Mouse (Mus musculus): ENCODE measurements around the gene Mrpl12. TPM values are rescaled to one million over a fixed set of nuclear protein-coding genes. Genes with fewer than 3 reads are reported as not detected.
A peak's percentile ranks its signal among the peaks of the same experiment; 100 is the strongest.

The Mrpl12 gene
- polyA plus RNA-seq, 1 experiment from 2014 or later, result 172 TPM

GRCm38 (mm10) chr11:120454965-120455364, 29.4 kb upstream of the Mrpl12 start:
- ATAC-seq, result no peak
- no peak for TF ChIP-seq CTCF (IDR thresholded peaks at IDR 0.05)
- ChIA-PET POLR2A (no interaction called here), CTCF (no interaction called here)
- in situ Hi-C loops (cut with MboI; ENCODE audit: low pct_unique_long_range_greater_than_20kb), result no loop called here
- no peaks in the 10 kb centered on the region for H3K27me3 ChIP-seq
- no peak for DNase-seq (ENCODE audit: low read depth, low spot score)

DNA sequence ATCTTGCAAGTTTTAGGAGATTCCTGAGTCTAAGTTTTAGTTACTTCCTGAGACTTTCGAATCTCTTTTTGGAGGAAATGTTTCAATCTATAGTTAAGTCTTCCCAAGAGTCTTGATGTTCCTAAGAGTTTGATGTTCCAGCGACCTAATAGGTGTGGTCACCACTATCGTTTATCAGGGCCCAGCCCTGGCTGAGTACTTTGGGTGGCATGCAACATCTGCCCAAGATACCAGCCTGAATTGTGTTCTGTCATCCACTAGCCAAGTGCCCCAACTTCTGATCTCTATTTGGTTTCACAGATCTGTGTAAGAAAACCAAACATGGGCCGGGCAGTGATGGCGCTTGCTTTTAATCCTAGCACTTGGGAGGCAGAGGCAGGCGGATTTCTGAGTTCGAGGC, 29.0 kb upstream of the Mrpl12 start:
- no peak for DNase-seq (ENCODE audit: low read depth, low spot score)
- POLR2A ChIA-PET, result no interaction called here
- TF ChIP-seq CTCF (IDR thresholded peaks at IDR 0.05), result no peak
- CTCF ChIA-PET, result no interaction called here
- H3K27me3 ChIP-seq, result no peaks in the 10 kb centered on the region
- in situ Hi-C loops (cut with MboI; ENCODE audit: low pct_unique_long_range_greater_than_20kb), result no loop called here
- no peak for ATAC-seq

DNA sequence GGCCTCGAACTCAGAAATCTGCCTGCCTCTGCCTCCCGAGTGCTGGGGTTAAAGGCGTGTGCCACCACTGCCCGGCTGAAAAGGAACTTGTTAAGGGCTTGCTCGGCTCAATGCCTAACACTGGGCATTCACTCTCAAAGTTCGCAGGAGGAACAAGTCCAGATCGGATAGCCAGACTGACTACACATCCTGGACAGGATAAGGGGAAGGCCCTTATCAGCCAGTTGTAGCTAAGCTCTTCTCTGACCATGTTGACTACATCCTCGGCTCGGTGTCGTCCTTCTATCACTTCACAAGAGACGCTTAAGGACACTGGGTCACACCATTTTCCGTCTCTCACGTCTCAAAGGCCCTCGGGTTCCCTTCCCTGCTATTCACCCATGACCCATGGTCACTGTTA, 27.0 kb upstream of the Mrpl12 start:
- in situ Hi-C loops (cut with MboI; ENCODE audit: low pct_unique_long_range_greater_than_20kb), result no loop called here
- TF ChIP-seq CTCF (IDR thresholded peaks at IDR 0.05), result no peak
- peak; percentile 5 for ATAC-seq

DNA sequence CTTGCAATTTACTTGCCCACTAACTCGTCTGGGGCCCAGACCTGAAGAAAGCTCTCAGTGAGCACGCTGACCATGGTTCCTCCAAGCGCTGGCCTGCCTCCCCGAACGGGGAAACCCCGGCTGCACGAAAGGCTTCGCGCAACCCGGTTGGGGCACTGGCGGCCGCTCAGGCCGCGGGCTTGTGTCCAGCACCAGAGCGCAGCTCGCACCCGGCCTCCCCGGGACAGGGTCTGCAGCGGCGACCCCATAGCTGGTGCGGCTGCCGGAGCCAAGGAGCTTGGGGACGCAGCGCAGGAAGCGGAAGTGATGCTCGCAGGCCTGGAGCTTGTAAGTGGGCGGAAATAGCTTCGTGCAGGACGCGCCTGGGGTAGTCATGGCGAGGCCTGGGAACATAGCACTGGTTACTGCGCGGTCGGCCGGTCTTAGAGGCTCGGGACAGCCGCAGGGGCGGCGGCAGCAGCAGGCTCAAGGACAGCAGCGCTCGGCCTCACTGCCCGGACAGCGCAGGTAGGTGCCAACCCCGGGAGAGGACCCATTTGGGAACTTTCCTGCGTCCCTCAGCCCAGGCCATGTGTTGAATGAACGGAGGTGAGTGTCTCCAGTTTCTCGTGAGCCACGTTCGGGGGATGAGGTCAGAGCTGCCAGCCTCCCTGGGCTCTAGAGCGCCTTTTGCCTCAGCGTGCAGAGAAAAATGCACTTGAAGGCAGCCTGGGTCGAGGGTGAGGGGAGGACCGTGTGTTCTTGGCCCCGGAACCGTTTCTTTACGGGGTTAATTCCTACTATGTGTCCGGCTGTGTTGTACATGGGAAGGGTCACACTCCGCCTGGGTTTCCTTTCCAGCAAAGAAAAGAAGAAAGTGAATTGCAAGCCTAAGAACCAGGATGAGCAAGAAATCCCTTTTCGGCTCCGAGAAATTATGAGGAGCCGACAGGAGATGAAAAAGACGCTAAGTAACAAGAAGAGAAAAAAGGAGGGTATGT, 26.4 kb upstream of the Mrpl12 start, which contains the start of the genes Oxld1 and Ccdc137:
Oxld1 (minus strand) TSS at position 297 of the 980 bp plus-strand sequence.
Ccdc137 (plus strand) TSS at position 344 of the 980 bp plus-strand sequence.
- in situ Hi-C loops (cut with MboI; ENCODE audit: low pct_unique_long_range_greater_than_20kb), result no loop called here
- H3K27me3 ChIP-seq, result no peaks in the 10 kb centered on the region
- POLR2A ChIA-PET, result interaction anchor here (0.6 to 2.0 kb wide), 4 partner anchors 9 to 67 kb away, joined by 3 to 7 read pairs (median 6); partner anchors contain the start of genes Arl16, Mrpl12 and Nploc4
- ATAC-seq, result peak; percentile 84
- CTCF ChIA-PET, result interaction anchor here (0.8 to 1.4 kb wide), 2 partner anchors 9 kb away, joined by 4 read pairs; partner anchors contain the start of gene Arl16
- no peak for DNase-seq (ENCODE audit: low read depth, low spot score)
- no peak for TF ChIP-seq CTCF (IDR thresholded peaks at IDR 0.05)

More for the DNA sequence above, 27.0 kb upstream of the Mrpl12 start:
- H3K27me3 ChIP-seq, result no peaks in the 10 kb centered on the region
- ChIA-PET CTCF (interaction anchor here (0.8 to 1.4 kb wide), 2 partner anchors 8 to 10 kb away, joined by 4 read pairs; partner anchors contain the start of gene Arl16), POLR2A (interaction anchor here (0.6 to 2.0 kb wide), 5 partner anchors 9 to 66 kb away, joined by 3 to 7 read pairs (median 5); partner anchors contain the start of genes Arl16, Mrpl12 and Nploc4)
- DNase-seq (ENCODE audit: low read depth, low spot score), result no peak

DNA sequence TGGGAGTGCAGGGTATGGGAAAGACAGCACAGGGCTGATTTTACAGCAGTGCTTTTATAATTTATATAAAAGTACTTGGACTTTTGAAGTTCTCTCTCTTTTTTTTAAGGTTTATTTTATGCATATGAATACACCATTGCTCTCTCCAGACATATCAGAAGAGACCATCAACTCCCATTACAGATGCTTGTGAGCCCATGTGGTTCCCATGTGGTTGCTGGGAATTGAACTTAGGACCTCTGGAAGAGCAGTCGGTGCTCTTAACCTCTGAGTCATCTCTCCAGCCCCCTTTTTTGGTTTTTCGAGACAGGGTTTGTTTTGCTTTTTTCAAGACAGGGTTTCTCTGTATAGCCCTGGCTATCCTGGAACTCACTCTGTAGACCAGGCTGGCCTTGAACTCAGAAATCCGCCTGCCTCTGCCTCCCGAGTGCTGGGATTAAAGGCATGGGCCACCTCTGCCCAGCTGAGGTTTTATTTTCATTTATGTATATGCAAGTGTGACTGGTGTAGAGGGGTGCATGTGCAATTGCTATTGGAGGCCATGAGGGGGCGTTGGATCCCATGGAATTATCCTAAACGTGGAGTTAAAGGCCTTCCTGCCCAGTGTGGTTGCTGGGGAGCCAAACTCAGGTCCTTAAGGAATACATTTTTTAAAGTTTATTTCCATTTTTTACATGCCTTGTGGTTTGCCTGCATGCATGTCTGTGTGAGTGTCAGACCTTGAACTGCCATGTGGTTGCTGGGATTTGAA, 25.4 kb upstream of the Mrpl12 start:
- in situ Hi-C loops (cut with MboI; ENCODE audit: low pct_unique_long_range_greater_than_20kb), result no loop called here
- DNase-seq (ENCODE audit: low read depth, low spot score) (no peak), ATAC-seq (no peak)
- ChIA-PET POLR2A (no interaction called here), CTCF (no interaction called here)
- TF ChIP-seq CTCF (IDR thresholded peaks at IDR 0.05), result no peak
- no peaks in the 10 kb centered on the region for H3K27me3 ChIP-seq

DNA sequence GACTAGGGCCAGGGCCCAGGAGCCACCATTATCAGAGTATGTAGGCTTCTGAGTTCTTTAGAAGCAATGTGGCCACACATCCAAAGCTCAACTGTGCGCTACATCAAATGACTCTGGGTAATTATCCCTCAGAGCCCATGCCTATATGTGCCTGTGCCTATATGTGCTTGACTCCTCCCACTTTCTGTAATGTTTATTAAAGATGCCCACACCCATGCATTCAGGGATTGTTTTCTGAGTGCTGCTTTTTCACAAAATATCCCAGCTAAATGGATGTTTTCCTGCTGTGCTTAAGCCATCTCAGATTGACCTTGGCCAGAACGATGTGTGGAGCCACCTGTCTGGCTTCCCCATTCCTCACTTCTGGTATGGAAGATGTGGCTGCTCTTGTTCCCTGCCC, 20.9 kb upstream of the Mrpl12 start:
- ChIA-PET POLR2A (interaction anchor here (1.1 kb wide), 1 partner anchor 33 kb away, joined by 3 read pairs; no protein-coding TSS in a partner anchor), CTCF (no interaction called here)
- no peak for ATAC-seq
- no peak for TF ChIP-seq CTCF (IDR thresholded peaks at IDR 0.05)
- DNase-seq (ENCODE audit: low read depth, low spot score), result no peak
- in situ Hi-C loops (cut with MboI; ENCODE audit: low pct_unique_long_range_greater_than_20kb), result no loop called here
- no peaks in the 10 kb centered on the region for H3K27me3 ChIP-seq

DNA sequence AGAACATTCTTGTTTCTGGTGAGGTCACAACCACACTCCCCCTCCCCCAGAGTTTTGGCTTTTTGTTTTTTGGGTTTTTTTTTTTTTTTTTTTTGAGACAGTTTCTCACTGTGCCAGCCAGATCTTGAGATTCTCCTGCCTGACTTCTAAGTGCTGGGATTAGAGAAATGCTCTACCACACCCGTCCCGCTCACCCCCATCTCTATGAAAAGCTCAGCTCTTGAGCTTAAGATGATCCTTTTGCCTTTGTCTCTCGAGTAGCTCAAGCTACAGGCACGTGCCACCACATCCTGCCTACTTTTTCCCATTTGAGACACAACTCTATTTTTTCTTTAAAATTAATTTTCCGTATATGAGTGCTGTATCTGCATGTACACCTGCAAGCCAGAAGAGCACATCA, 20.0 kb upstream of the Mrpl12 start:
- TF ChIP-seq CTCF (IDR thresholded peaks at IDR 0.05), result no peak
- ChIA-PET CTCF (interaction anchor here (0.7 to 1.0 kb wide), 2 partner anchors 10 to 25 kb away, joined by 3 to 6 read pairs; no protein-coding TSS in a partner anchor), POLR2A (interaction anchor here (1.1 kb wide), 1 partner anchor 32 kb away, joined by 3 read pairs; no protein-coding TSS in a partner anchor)
- in situ Hi-C loops (cut with MboI; ENCODE audit: low pct_unique_long_range_greater_than_20kb), result no loop called here
- ATAC-seq (no peak), DNase-seq (ENCODE audit: low read depth, low spot score) (no peak)
- no peaks in the 10 kb centered on the region for H3K27me3 ChIP-seq

DNA sequence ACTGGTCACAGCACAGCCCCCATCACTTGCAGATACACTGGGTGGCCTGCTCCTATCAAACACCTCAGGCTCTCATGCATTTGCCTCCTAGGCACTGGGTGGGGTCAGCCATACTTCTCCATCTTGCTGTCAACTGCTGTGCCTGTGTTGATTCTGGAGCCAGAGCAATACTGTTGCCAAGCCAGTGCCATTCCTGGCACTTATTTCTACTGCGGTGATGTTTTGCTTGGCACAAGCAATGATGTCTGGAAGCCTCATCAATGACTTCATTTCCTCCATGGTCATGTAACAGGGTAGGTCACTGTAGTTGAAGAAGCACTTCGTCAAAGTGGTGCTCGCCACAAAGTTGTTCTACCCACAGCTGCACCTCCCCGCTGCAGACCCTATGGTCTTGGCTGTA, 18.9 kb upstream of the Mrpl12 start:
- TF ChIP-seq CTCF (IDR thresholded peaks at IDR 0.05), result no peak
- DNase-seq (ENCODE audit: low read depth, low spot score), result no peak
- ChIA-PET POLR2A (interaction anchor here (1.6 to 1.8 kb wide), 2 partner anchors 8 to 19 kb away, joined by 4 to 7 read pairs; partner anchors contain the start of genes Ccdc137, Mrpl12 and Oxld1), CTCF (interaction anchor here (1.5 kb wide), 1 partner anchor 19 kb away, joined by 3 read pairs; the partner anchor contains the start of gene Mrpl12)
- no peaks in the 10 kb centered on the region for H3K27me3 ChIP-seq
- ATAC-seq, result no peak
- in situ Hi-C loops (cut with MboI; ENCODE audit: low pct_unique_long_range_greater_than_20kb), result no loop called here

- no peaks in the 10 kb centered on the region for H3K27me3 ChIP-seq
- ChIA-PET POLR2A (interaction anchor here (0.7 to 1.9 kb wide), 9 partner anchors 10 to 165 kb away, joined by 3 to 7 read pairs (median 4); partner anchors contain the start of genes Ccdc137, Mrpl12, Oxld1 and Slc25a10), CTCF (interaction anchor here (0.8 to 1.5 kb wide), 4 partner anchors 9 to 43 kb away, joined by 3 to 5 read pairs (median 4); partner anchors contain the start of genes Ccdc137, Mrpl12 and Oxld1)
- no peak for TF ChIP-seq CTCF (IDR thresholded peaks at IDR 0.05)
- DNase-seq (ENCODE audit: low read depth, low spot score), result peak; percentile 83
- in situ Hi-C loops (cut with MboI; ENCODE audit: low pct_unique_long_range_greater_than_20kb), result no loop called here
- peak; percentile 98 for ATAC-seq
Measured at GRCm38 (mm10) chr11:120467051-120467735, 17.2 kb upstream of the Mrpl12 start, which contains the start of gene Arl16. TSS of gene Arl16 (minus strand) at chr11:120467607.

All from Patski (cell line).